10 mouse cellular contexts compared by ENCODE assay signal in genomic region chr1:73944393-73944792, GRCm38 (mm10).
DNase-seq lines count a peak whose midpoint lies in the region; ATAC-seq and TF ChIP-seq lines count a peak whose summit lies in the region.
"Had no signal": no experiment of that assay in that cellular context is flagged by ENCODE, and none has a peak within 500 bp of the region (broad histone marks: within the 10 kb centered on the region; RNA-seq: fewer than 3 reads in every experiment).

No protein-coding gene starts in this region.

- H3K9me3 ChIP-seq in lung, embryonic 16.5 days (ENCODE audit: control insufficient read depth, low read length): no peaks in the 10 kb centered on the region
- no peaks in the 10 kb centered on the region for H3K9me3 ChIP-seq in intestine, embryonic 15.5 days

- TF ChIP-seq POLR2A in lung, adult 2 months (IDR thresholded peaks at IDR 0.05; ENCODE audit: borderline replicate concordance, extremely low read depth, low read depth, low read length): no peak
- no peak for TF ChIP-seq POLR2A in olfactory bulb, adult 2 months (IDR thresholded peaks at IDR 0.05; ENCODE audit: insufficient read depth, low read depth, low read length)

- H3K27me3 ChIP-seq in lung, embryonic 16.5 days (ENCODE audit: control insufficient read depth, insufficient read depth, low read depth, low read length): no peaks in the 10 kb centered on the region
- H3K27me3 ChIP-seq in intestine, embryonic 15.5 days (replicated peaks): no peaks in the 10 kb centered on the region

- no peak overlapping the region for H3K4me3 ChIP-seq in lung, embryonic 16.5 days (ENCODE audit: low read length)
- H3K4me3 ChIP-seq in lung, adult 2 months (replicated peaks; ENCODE audit: extremely low read depth, low read depth, low read length): no peak overlapping the region
- no peak overlapping the region for H3K4me3 ChIP-seq in intestine, embryonic 15.5 days (replicated peaks)
- H3K4me3 ChIP-seq in olfactory bulb, adult 2 months (ENCODE audit: insufficient read depth, low read depth, low read length): no peak overlapping the region

- H3K9ac ChIP-seq in lung, embryonic 16.5 days (ENCODE audit: low read length): no peak overlapping the region
- H3K9ac ChIP-seq in intestine, embryonic 15.5 days: no peak overlapping the region

- no peak overlapping the region for H3K4me2 ChIP-seq in lung, embryonic 16.5 days (ENCODE audit: low read depth, low read length)
- no peak overlapping the region for H3K4me2 ChIP-seq in intestine, embryonic 15.5 days (replicated peaks)

- DNase-seq in cerebellum, adult 11 months: peak; percentile 13
- DNase-seq in cerebellum, adult 8-10 months: no peak
- no peak for DNase-seq in lung, adult 2 months
- no peak for DNase-seq in spleen, postnatal 4 days (ENCODE audit: low spot score in 2 of 2)
- no peak for DNase-seq in spleen, postnatal 10 days (ENCODE audit: low spot score in 2 of 2)

- peaks cover 8% of the 10 kb centered on the region for H3K4me1 ChIP-seq in lung, embryonic 16.5 days (replicated peaks; ENCODE audit: control insufficient read depth, insufficient read depth, low read length)
- H3K4me1 ChIP-seq in lung, adult 2 months (ENCODE audit: control insufficient read depth, insufficient read depth, low read length): peaks cover 6% of the 10 kb centered on the region
- H3K4me1 ChIP-seq in intestine, embryonic 15.5 days (replicated peaks): peaks cover 27% of the 10 kb centered on the region
- peaks cover 65% of the 10 kb centered on the region for H3K4me1 ChIP-seq in olfactory bulb, adult 2 months (ENCODE audit: control insufficient read depth, insufficient read depth, low read length)

- H3K36me3 ChIP-seq in lung, embryonic 16.5 days (ENCODE audit: control insufficient read depth, insufficient read depth, low read length): peaks cover 7% of the 10 kb centered on the region; the same call in 1 of the 2 replicates
- H3K36me3 ChIP-seq in intestine, embryonic 15.5 days: no peaks in the 10 kb centered on the region

- 0 out of 2 replicates have a peak, but pooled peaks have one; percentile 13 for ATAC-seq in lung, embryonic 16.5 days (ENCODE audit: low read depth)
- no peak for ATAC-seq in intestine, embryonic 15.5 days
- ATAC-seq: activated CD4-positive, CD25-positive, alpha-beta regulatory T cell, adult 4 months had no signal

- 65% methylated on average over 3 of the region's 3 CpGs for WGBS in lung, embryonic 16.5 days
- WGBS in lung, adult 2 months: 62% methylated on average over 3 of the region's 3 CpGs
- 69% methylated on average over 3 of the region's 3 CpGs for WGBS in intestine, embryonic 15.5 days
- 53% methylated on average over 3 of the region's 3 CpGs for WGBS in olfactory bulb, adult 2 months

- no peak for TF ChIP-seq CTCF in lung, adult 2 months (IDR thresholded peaks at IDR 0.05; ENCODE audit: insufficient read depth, low read length)
- TF ChIP-seq CTCF in olfactory bulb, adult 2 months (IDR thresholded peaks at IDR 0.05; ENCODE audit: insufficient read depth, low read depth, low read length): no peak

- peak overlapping the region; percentile 76 for H3K27ac ChIP-seq in lung, embryonic 16.5 days (ENCODE audit: low read length)
- H3K27ac ChIP-seq in intestine, embryonic 15.5 days: peak overlapping the region; percentile 86
- peak overlapping the region; percentile 12; the same call in 1 of the 2 replicates for H3K27ac ChIP-seq in olfactory bulb, adult 2 months (ENCODE audit: insufficient read depth, low read depth, low read length)
- H3K27ac ChIP-seq: macrophage had no signal

Comparison
In these comparisons a context has a peak if more than half of its experiments do, and no peak if none do; other contexts are left out.
1. H3K27ac ChIP-seq: peak in every context shown above with its lines; median percentile 86 in intestine, embryonic 15.5 days; 76 in lung, embryonic 16.5 days; 12 in olfactory bulb, adult 2 months.